Mouse (Mus musculus): ENCODE measurements at regions not wholly inside any gene's neighbourhood (a gene's known extent, or its start where the extent isn't known, plus 50 kb on each side); places are given as distances from the start of the nearest gene placed in this dataset.

DNA sequence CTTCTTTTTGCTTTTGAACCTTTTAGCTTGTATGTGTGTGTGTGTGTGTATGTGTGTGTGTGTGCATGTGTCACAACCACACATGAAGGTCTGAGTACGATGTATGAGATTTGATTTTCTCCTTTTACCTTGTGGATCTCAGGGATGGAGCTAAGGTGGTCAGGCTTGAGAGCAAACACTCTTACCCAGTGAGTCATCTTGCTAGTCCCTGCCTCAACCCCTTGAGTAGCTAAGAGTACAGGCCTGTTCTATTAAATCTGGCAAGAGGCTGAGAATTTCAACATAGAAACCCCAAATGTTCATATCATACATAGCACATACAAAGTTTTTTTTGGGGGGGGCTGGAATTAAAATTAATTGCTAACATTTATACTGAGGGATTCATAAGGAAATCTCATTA is 104.4 kb downstream of the Ppp4r2 start:
- TF ChIP-seq CTCF (IDR thresholded peaks at IDR 0.05; ENCODE audit: low read depth) (no peak), EP300 (IDR thresholded peaks at IDR 0.05; ENCODE audit: low read depth) (no peak)
